Mouse (Mus musculus): ENCODE data around the gene Gm572. TPM values are rescaled to one million over a fixed set of nuclear protein-coding genes. Genes with fewer than 3 reads are reported as not detected.

Gene Gm572
- not detected in 2 replicates for total RNA-seq (2014; rRNA removed)
- not detected in 2 replicates for polyA plus RNA-seq (2015; fragmentation: Nextera tagmentation; extraction: Ambion mirVana)

DNA sequence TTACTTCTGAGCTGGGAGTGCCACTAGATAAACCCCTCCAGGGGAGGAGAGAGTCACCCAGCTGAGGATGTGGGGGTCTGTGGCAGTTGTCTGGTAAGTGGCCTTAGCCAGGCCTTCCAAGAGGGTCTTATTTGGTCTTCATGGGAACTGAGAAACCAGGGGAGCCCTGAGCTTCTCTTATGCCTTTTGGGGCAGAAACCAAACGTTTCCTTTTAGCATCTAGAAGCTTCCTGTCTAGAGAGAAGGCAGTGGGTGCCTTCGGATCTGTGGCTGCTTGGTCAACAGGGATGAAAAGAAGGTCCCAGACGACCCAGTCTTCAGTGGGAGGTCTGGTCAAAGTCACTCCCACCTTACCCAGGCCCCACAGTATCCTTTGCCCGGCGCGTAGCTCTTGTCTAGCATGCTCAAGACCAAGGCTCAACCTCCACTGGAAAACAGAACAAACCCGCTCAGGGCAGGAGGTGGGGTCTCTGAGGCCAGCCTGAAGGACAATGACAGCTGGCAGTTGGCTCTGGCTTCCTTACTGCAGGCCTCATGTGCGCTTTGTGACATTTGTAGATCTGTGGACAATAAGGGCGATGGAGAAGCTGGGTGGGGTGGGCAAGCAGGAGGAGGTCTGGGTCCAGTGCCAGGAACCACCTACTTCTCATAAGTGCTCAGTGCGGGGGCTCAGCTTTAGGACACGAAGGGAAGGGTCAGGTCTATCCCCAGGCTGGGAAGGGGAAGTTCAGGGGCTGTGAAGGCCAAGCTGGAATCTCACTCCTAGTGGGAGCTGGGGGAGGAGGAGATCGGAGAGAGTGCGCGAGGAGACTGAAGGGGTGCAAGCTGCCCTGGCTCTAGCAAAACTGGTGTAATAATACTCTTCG is at the start of gene Gm572:
Gene Gm572 (plus strand): TSS at position 27 of the 866 bp plus-strand sequence.
- H3K4me3 ChIP-seq (ENCODE audit: low read length), result no peak within 1 kb of the TSS
- H3K36me3 ChIP-seq (ENCODE audit: insufficient read depth, low read length), result no peaks in the 10 kb centered on the region
- no peaks in the 10 kb centered on the region for H3K9me3 ChIP-seq (ENCODE audit: low read length)
- H3K27me3 ChIP-seq (ENCODE audit: insufficient read depth, low read length), result no peaks in the 10 kb centered on the region
- ATAC-seq (peak; percentile 49), DNase-seq (ENCODE audit: low spot score) (no peak)
- H3K27ac ChIP-seq, result no peak within 1 kb of the TSS
- peak within 1 kb of the TSS; percentile 34 for H3K4me2 ChIP-seq (ENCODE audit: low read depth, low read length)
- 59% methylated on average over 15 of the region's 15 CpGs for WGBS
- no peak within 1 kb of the TSS for H3K9ac ChIP-seq (replicated peaks; ENCODE audit: low read length)
- no peaks in the 10 kb centered on the region for H3K4me1 ChIP-seq (ENCODE audit: insufficient read depth, low read length)
- TF ChIP-seq CTCF (IDR thresholded peaks at IDR 0.05; ENCODE audit: low read depth), result no peak

DNA sequence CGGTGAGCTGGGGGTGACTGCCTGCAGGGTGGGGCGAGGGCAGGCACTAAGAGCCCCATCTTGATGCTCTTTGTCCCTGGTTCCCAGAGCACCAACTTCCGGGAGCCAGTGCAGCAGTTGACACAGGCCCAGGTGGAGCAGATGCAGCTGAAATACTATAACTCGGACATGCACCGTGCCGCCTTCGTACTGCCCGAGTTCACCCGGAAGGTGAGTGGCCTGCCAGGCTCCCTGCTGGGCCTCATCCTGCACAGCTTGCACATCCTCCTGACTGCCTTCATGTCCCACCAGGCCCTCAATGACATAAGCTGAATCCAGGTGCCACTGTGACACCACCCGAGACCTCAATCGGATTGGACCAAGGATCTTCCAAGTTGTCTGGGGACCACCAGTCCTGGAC is 49.1 kb upstream of the Gm572 start:
- Histone ChIP-seq H3K9ac (replicated peaks; ENCODE audit: low read length) (no peak overlapping the region), H3K4me2 (ENCODE audit: low read depth, low read length) (no peak overlapping the region), H3K27ac (no peak overlapping the region), H3K9me3 (ENCODE audit: low read length) (no peaks in the 10 kb centered on the region), H3K4me3 (ENCODE audit: low read length) (no peak overlapping the region), H3K27me3 (ENCODE audit: insufficient read depth, low read length) (no peaks in the 10 kb centered on the region), H3K4me1 (ENCODE audit: insufficient read depth, low read length) (peaks cover 5% of the 10 kb centered on the region; the same call in 1 of the 2 replicates), H3K36me3 (ENCODE audit: insufficient read depth, low read length) (peaks cover 27% of the 10 kb centered on the region)
- no peak for TF ChIP-seq CTCF (IDR thresholded peaks at IDR 0.05; ENCODE audit: low read depth)
- 93% methylated on average over 11 of the region's 11 CpGs for WGBS
- ATAC-seq (no peak), DNase-seq (ENCODE audit: low spot score) (no peak)

DNA sequence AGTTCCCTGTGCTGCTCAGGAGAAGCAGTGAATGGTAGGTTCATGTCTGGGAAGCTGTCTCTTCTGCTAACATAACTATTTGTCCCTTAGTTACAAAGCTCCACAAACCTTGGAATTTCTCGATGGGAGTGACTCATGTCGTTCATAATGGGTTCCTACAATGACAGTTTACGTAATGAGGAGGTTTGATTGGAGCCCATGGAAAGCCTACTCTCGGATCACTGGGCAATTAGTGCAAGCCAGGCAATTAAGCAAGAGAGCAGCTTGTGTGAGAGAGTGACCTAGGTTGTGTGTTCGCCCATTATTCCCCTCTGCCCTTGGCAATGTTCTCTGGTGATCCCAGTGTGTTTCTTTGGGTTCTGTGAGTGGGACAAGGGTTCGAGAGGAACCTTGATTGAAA is 47.2 kb upstream of the Gm572 start:
- no peak for ATAC-seq
- 87% methylated on average over 6 of the region's 6 CpGs for WGBS
- DNase-seq (ENCODE audit: low spot score), result no peak

DNA sequence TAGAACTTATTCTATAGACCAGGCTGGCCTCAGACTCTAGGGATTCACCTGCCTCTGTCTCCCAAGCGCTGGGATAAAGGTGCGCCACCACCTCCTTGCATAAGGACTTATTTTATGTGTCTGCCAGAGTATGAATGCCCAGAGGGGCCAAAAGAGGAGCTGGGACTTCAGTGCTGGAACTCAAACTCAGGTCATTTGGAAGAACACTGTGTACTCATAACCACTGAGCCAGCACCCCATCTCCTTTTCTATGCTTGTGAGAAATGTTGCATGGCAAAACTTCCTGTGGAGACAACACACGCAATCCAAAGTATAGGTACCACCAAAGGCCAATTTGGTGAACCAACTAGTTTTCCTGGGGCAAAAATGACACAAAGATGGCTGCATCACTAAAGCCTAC is 46.4 kb upstream of the Gm572 start:
- DNase-seq (ENCODE audit: low spot score), result no peak
- WGBS, result 97% methylated on average over 3 of the region's 3 CpGs
- H3K27me3 ChIP-seq (ENCODE audit: insufficient read depth, low read length), result no peaks in the 10 kb centered on the region
- peaks cover 5% of the 10 kb centered on the region; the same call in 1 of the 2 replicates for H3K4me1 ChIP-seq (ENCODE audit: insufficient read depth, low read length)
- ATAC-seq, result no peak
- no peak for TF ChIP-seq CTCF (IDR thresholded peaks at IDR 0.05; ENCODE audit: low read depth)
- no peak overlapping the region for H3K4me2 ChIP-seq (ENCODE audit: low read depth, low read length)
- H3K9ac ChIP-seq (replicated peaks; ENCODE audit: low read length), result no peak overlapping the region
- no peaks in the 10 kb centered on the region for H3K9me3 ChIP-seq (ENCODE audit: low read length)
- H3K4me3 ChIP-seq (ENCODE audit: low read length), result no peak overlapping the region
- peaks cover 27% of the 10 kb centered on the region for H3K36me3 ChIP-seq (ENCODE audit: insufficient read depth, low read length)
- H3K27ac ChIP-seq, result no peak overlapping the region

More for the DNA sequence above, 47.2 kb upstream of the Gm572 start:
- peaks cover 27% of the 10 kb centered on the region for H3K36me3 ChIP-seq (ENCODE audit: insufficient read depth, low read length)
- H3K27ac ChIP-seq, result no peak overlapping the region
- no peak overlapping the region for H3K4me2 ChIP-seq (ENCODE audit: low read depth, low read length)
- H3K27me3 ChIP-seq (ENCODE audit: insufficient read depth, low read length), result no peaks in the 10 kb centered on the region
- H3K4me3 ChIP-seq (ENCODE audit: low read length), result no peak overlapping the region
- peaks cover 5% of the 10 kb centered on the region; the same call in 1 of the 2 replicates for H3K4me1 ChIP-seq (ENCODE audit: insufficient read depth, low read length)
- TF ChIP-seq CTCF (IDR thresholded peaks at IDR 0.05; ENCODE audit: low read depth), result no peak
- no peak overlapping the region for H3K9ac ChIP-seq (replicated peaks; ENCODE audit: low read length)
- no peaks in the 10 kb centered on the region for H3K9me3 ChIP-seq (ENCODE audit: low read length)

DNA sequence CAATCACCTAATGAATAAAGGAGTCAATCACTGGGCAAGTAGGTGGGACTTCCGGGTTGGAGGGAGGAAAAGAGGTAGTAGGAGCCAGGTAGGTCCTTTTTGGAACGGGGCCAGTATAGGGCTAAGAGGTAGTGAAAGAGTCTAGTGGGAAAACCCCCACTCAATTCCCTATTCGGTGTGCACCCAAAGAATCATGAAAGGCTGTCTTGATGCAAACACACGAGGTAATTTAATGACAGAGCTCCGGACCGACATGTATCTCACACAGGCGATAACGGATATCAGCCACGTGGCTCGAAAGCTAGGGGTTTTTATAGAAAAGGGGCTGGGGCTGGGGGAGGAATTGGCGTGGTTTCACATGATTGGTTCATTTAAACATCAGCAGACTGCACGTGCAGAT is 44.3 kb upstream of the Gm572 start:
- no peak overlapping the region for H3K4me3 ChIP-seq (ENCODE audit: low read length)
- no peaks in the 10 kb centered on the region for H3K9me3 ChIP-seq (ENCODE audit: low read length)
- H3K27me3 ChIP-seq (ENCODE audit: insufficient read depth, low read length), result no peaks in the 10 kb centered on the region
- H3K27ac ChIP-seq, result no peak overlapping the region
- H3K9ac ChIP-seq (replicated peaks; ENCODE audit: low read length), result no peak overlapping the region
- peaks cover 25% of the 10 kb centered on the region for H3K36me3 ChIP-seq (ENCODE audit: insufficient read depth, low read length)
- no peak overlapping the region for H3K4me2 ChIP-seq (ENCODE audit: low read depth, low read length)
- WGBS, result 97% methylated on average over 12 of the region's 12 CpGs
- TF ChIP-seq CTCF (IDR thresholded peaks at IDR 0.05; ENCODE audit: low read depth), result no peak
- no peak for ATAC-seq
- DNase-seq (ENCODE audit: low spot score), result no peak
- no peaks in the 10 kb centered on the region for H3K4me1 ChIP-seq (ENCODE audit: insufficient read depth, low read length)

DNA sequence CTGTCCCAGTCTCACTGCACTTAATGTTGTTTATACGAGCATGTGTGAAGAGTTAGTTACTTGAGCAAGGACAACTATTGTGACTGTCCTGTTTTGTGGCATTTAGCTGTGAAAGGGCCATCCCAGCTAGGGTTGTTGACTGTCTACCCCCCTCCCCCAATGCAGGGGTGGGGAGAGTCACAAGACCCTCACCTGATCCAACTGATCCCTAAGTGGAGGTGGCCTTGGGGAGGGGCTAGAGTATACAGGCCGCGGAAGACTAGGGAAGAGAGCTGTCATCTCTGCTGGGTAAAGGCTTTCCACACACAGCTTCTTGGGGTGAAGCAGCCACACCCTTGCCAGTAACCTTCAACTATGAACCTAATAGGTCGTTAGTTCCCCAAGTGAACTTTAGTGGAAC is 42.8 kb upstream of the Gm572 start:
- Histone ChIP-seq H3K4me3 (ENCODE audit: low read length) (no peak overlapping the region), H3K27me3 (ENCODE audit: insufficient read depth, low read length) (no peaks in the 10 kb centered on the region), H3K4me1 (ENCODE audit: insufficient read depth, low read length) (no peaks in the 10 kb centered on the region), H3K9me3 (ENCODE audit: low read length) (no peaks in the 10 kb centered on the region), H3K9ac (replicated peaks; ENCODE audit: low read length) (no peak overlapping the region), H3K4me2 (ENCODE audit: low read depth, low read length) (no peak overlapping the region), H3K36me3 (ENCODE audit: insufficient read depth, low read length) (peaks cover 10% of the 10 kb centered on the region; the same call in 1 of the 2 replicates), H3K27ac (no peak overlapping the region)
- DNase-seq (ENCODE audit: low spot score) (no peak), ATAC-seq (no peak)
- 90% methylated on average over 4 of the region's 4 CpGs for WGBS
- TF ChIP-seq CTCF (IDR thresholded peaks at IDR 0.05; ENCODE audit: low read depth), result no peak

DNA sequence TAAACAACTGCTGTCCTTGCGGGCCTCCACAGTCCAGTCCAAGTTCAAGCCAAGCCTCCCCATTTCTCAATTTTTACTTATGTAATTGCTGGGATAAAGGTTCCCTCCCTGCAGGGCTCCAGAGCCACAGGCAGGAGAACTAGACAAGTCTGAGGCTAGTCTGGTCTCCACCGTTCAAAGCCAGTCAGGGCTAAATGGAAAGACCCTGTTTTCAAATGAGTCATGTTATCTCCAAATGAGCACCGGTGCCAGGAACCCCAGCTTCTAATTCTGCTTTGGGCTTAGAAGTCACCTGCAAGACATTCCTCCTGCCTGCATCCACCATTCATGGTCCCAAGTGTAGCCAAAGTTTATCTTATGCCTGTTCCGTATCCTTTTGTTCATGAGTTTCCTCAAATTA is 41.2 kb upstream of the Gm572 start:
- DNase-seq (ENCODE audit: low spot score) (no peak), ATAC-seq (no peak)
- Histone ChIP-seq H3K4me2 (ENCODE audit: low read depth, low read length) (no peak overlapping the region), H3K27me3 (ENCODE audit: insufficient read depth, low read length) (no peaks in the 10 kb centered on the region), H3K27ac (no peak overlapping the region), H3K4me3 (ENCODE audit: low read length) (no peak overlapping the region), H3K9me3 (ENCODE audit: low read length) (no peaks in the 10 kb centered on the region), H3K9ac (replicated peaks; ENCODE audit: low read length) (no peak overlapping the region), H3K36me3 (ENCODE audit: insufficient read depth, low read length) (no peaks in the 10 kb centered on the region), H3K4me1 (ENCODE audit: insufficient read depth, low read length) (no peaks in the 10 kb centered on the region)
- 85% methylated on average over 4 of the region's 4 CpGs for WGBS
- no peak for TF ChIP-seq CTCF (IDR thresholded peaks at IDR 0.05; ENCODE audit: low read depth)

Measured in hindbrain, postnatal 0 days (tissue).